Mouse (Mus musculus) neural tube, embryonic 15.5 days (tissue): ENCODE measurements around the gene Dnah9. TPM values are rescaled to one million over a fixed set of nuclear protein-coding genes. Genes with fewer than 3 reads are reported as not detected.

ENCODE experiments used
- ATAC-seq: fragments of 200-750 bp; cut with Nextera tagmentation; 2 replicates; pipeline ENCODE4 v1.8.0; 2017; ENCODE audit warnings: mild to moderate bottlenecking, moderate TSS enrichment, moderate library complexity; ENCODE audit not compliant: low FRiP score
- H3K27ac ChIP-seq: fragments of 300-500 bp; sonication (generic); replicated peaks from 2 replicates; pipeline ENCODE4 v1.5.1; 2015; ENCODE audit warnings: mild to moderate bottlenecking, inconsistent platforms
- H3K27me3 ChIP-seq: fragments of 300-500 bp; sonication (generic); replicated peaks from 2 replicates; pipeline ENCODE4 v1.6.1; 2015; ENCODE audit warnings: inconsistent platforms
- H3K36me3 ChIP-seq: fragments of 300-500 bp; sonication (generic); 2 replicates; pipeline ENCODE4 v1.6.1; 2015; ENCODE audit warnings: inconsistent platforms
- H3K4me1 ChIP-seq: fragments of 300-500 bp; sonication (generic); 2 replicates; pipeline ENCODE4 v1.6.1; 2015; ENCODE audit warnings: inconsistent platforms
- H3K4me2 ChIP-seq: fragments of 300-500 bp; sonication (generic); 2 replicates; pipeline ENCODE4 v1.6.1; 2015; ENCODE audit warnings: inconsistent platforms, mild to moderate bottlenecking, moderate library complexity
- H3K4me3 ChIP-seq: fragments of 300-500 bp; sonication (generic); replicated peaks from 2 replicates; pipeline ENCODE4 v1.5.1; 2015; ENCODE audit warnings: mild to moderate bottlenecking, inconsistent platforms
- H3K9ac ChIP-seq: fragments of 300-500 bp; sonication (generic); replicated peaks from 2 replicates; pipeline ENCODE4 v1.6.1; 2015; ENCODE audit warnings: mild to moderate bottlenecking, inconsistent platforms
- H3K9me3 ChIP-seq: fragments of 300-500 bp; sonication (generic); replicated peaks from 2 replicates; pipeline ENCODE4 v1.6.1; 2016; ENCODE audit warnings: inconsistent platforms
- WGBS: fragments of 180-500 bp; shearing (Covaris S2); methylation state at CpG from one replicate; pipeline ENCODE4 v1.1.7; 2015; ENCODE audit warnings: mixed read lengths; 5-methylcytosine and 5-hydroxymethylcytosine counted together
- polyA plus RNA-seq: library from polyadenylated mRNA; unstranded; fragments of >200 nt; fragmentation: Nextera tagmentation; extraction: Ambion mirVana; gene quantifications from 2 replicates; pipeline ENCODE4 v1.2.1, GENCODE M21; 2015

The Dnah9 gene
- polyA plus RNA-seq, 1 experiment from 2014 or later = 2.5 TPM

DNA sequence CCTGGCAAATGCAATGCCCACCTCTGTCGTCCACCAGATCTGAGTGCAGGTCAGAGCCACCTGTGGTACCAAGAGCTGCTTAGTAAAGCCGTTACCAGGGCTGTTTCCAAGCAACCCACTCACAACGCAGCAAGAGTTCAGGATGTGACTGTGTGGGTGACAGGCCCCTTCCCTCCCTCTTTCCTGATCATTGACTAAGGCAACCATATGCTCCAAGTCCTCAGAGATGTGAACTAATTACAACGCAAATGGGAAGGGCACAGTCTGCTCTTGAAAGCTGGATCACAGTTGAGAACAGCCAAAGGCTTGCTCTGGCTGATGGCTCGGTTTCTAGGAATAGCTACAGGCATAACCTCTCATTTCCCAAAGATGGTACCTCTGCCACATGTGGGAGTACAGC is 95.4 kb downstream of the Dnah9 start:
- no peak for ATAC-seq
- Histone ChIP-seq H3K27me3 (no peaks in the 10 kb centered on the region), H3K9me3 (no peaks in the 10 kb centered on the region), H3K36me3 (no peaks in the 10 kb centered on the region), H3K4me3 (no peak overlapping the region), H3K4me2 (no peak overlapping the region), H3K27ac (no peak overlapping the region), H3K9ac (no peak overlapping the region), H3K4me1 (no peaks in the 10 kb centered on the region)
- 75% methylated on average over 5 of the region's 5 CpGs for WGBS

DNA sequence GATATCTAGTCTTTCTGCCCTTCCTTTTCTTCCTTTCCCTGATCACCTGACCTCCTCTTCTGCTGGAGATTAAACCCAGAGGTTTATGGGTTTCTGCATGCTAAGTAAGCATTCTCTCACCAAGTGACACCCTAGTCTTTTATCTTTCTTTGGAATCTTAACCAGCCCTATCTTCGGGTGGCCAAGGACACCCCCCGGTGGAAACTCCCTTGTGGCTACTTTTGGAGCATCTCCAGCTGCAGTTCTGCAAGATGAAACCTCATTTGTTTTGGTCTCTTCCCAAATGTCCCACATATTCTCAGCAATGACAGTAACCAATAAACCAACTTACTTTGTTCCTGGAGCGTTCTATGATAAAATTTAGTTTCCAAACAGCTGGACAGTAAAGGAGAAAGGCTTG is 109.4 kb downstream of the Dnah9 start:
- WGBS = 69% methylated on average over 3 of the region's 3 CpGs
- Histone ChIP-seq H3K4me1 (peaks cover 8% of the 10 kb centered on the region; the same call in 1 of the 2 replicates), H3K9me3 (no peaks in the 10 kb centered on the region), H3K4me3 (no peak overlapping the region), H3K27me3 (no peaks in the 10 kb centered on the region), H3K36me3 (no peaks in the 10 kb centered on the region), H3K9ac (no peak overlapping the region), H3K4me2 (no peak overlapping the region), H3K27ac (no peak overlapping the region)
- no peak for ATAC-seq

DNA sequence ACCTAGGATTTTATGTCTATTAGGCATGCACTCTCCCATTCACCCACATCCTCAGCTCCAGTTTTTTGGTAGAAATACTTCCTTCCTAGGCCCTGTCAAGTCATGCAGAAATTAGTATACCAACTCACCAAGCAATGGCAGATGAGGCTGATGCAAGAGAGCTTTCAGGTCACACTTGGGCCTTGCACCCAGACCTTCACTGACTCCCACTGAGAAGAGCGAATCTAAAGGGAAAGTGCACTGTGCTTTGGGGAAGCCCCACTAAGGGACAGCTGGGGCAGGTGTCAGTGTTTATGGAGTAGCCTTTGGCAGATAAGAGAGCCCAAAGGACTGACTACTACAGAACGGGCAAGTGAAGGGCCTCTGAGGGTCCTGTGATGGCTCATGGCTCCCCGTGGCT is 117.1 kb downstream of the Dnah9 start:
- no peaks in the 10 kb centered on the region for H3K27me3 ChIP-seq
- H3K9me3 ChIP-seq = no peaks in the 10 kb centered on the region
- H3K4me2 ChIP-seq = no peak overlapping the region
- H3K27ac ChIP-seq = no peak overlapping the region
- peaks cover 9% of the 10 kb centered on the region for H3K4me1 ChIP-seq
- 89% methylated on average over 3 of the region's 3 CpGs for WGBS
- no peaks in the 10 kb centered on the region for H3K36me3 ChIP-seq
- H3K4me3 ChIP-seq = no peak overlapping the region
- no peak for ATAC-seq
- H3K9ac ChIP-seq = no peak overlapping the region

DNA sequence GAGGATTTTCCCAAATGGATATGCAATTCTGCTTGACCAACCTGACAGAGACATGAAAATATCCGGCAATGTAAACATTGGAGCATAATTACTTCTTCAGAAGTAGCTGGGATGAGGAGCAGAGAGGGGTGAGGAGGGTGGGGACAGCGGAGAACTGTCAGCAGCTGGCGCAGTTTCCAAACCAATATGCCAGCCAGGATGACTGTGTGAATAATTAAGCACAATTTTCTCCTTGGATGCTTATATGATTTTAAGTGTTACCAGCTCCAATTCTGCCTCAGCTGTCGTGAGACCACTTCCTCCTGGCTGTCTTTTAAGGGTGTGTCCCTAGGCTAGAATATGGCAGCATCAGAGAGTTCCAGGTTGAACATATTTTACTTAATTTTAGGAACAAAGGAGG is 119.2 kb downstream of the Dnah9 start:
- no peaks in the 10 kb centered on the region for H3K9me3 ChIP-seq
- ATAC-seq = no peak
- no peak overlapping the region for H3K4me2 ChIP-seq
- no peaks in the 10 kb centered on the region for H3K27me3 ChIP-seq
- no peak overlapping the region for H3K27ac ChIP-seq
- peaks cover 14% of the 10 kb centered on the region for H3K4me1 ChIP-seq
- WGBS = 64% methylated on average over 4 of the region's 4 CpGs
- H3K9ac ChIP-seq = no peak overlapping the region
- H3K36me3 ChIP-seq = no peaks in the 10 kb centered on the region
- H3K4me3 ChIP-seq = no peak overlapping the region

DNA sequence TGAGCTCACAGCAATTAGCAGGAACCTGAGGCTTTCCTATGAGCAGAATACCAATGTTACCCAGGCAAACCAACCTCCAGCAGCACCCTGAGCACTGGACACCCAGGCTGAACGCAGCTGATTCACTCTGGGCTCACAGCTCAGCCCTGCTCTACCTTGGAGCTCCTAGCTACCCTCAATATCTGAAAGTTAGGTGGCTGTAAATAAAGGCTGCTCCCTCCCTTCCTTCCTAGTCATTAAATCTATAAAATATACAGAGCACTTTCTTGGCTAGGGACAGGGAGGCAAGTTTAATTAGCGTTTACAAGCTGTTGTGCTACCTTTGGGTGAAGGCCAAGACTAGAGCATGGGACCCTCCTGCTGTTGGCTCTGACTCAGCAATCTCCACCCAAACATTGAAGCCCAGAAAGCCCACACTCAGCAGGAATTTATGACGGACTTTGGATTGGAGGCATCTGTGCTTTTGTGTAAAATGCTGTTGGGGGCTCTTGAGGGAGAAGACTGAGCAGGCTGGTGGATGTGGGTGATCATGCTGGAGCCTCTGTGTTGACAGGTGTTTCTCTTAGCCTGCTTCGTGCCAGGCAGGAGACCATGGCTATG is 121.7 kb downstream of the Dnah9 start:
- Histone ChIP-seq H3K9ac (no peak overlapping the region), H3K4me1 (peaks cover 14% of the 10 kb centered on the region), H3K9me3 (no peaks in the 10 kb centered on the region), H3K27ac (peak overlapping the region; percentile 37; the same call in 1 of the 2 replicates), H3K27me3 (no peaks in the 10 kb centered on the region), H3K36me3 (no peaks in the 10 kb centered on the region), H3K4me2 (no peak overlapping the region), H3K4me3 (no peak overlapping the region)
- peak; percentile 57; the same call in 1 of the 2 replicates for ATAC-seq
- 33% methylated on average over 4 of the region's 4 CpGs for WGBS

DNA sequence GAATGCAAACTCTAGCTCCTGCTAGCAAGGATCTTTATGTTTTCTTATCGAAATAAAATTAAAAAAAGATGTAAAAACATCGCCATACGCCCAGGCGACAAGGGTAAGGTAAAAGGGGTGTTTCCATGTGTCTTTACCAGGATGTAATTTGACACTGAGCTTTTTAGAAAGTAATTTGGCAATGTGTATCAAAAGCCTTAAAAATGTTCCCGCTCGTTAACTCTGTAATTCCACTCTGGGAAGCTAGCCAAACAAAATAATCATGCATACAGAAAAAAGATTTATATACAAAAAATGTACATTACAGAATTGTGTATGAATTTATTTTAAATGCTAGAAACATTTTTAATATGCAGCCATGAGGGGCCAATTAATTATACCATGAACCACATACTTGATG is 124.7 kb downstream of the Dnah9 start:
- ATAC-seq = no peak
- Histone ChIP-seq H3K9ac (no peak overlapping the region), H3K27ac (no peak overlapping the region), H3K4me3 (no peak overlapping the region), H3K9me3 (no peaks in the 10 kb centered on the region), H3K27me3 (no peaks in the 10 kb centered on the region), H3K36me3 (no peaks in the 10 kb centered on the region), H3K4me1 (peaks cover 14% of the 10 kb centered on the region), H3K4me2 (no peak overlapping the region)
- WGBS = 55% methylated on average over 6 of the region's 6 CpGs

DNA sequence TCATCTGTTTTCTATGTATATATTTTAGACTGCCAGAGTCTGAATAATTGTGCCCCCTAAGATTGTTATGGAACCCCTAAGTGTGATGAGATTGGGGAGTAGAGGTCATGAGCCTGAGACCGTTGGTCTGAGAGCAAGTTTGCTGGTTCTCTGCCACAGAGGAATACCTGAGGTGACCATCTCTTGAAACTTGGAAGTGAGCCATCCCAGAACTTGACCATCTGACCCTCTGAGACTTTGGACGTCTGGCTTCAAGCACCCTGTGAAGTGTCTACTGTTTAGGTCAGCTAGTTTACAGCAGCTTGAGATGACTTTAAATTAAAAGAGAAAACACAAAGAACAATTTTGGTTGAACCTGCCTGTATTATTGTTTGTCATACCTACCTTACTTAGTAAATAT is 125.8 kb downstream of the Dnah9 start:
- Histone ChIP-seq H3K4me3 (no peak overlapping the region), H3K4me1 (peaks cover 14% of the 10 kb centered on the region), H3K27ac (no peak overlapping the region), H3K9ac (no peak overlapping the region), H3K27me3 (no peaks in the 10 kb centered on the region), H3K4me2 (no peak overlapping the region), H3K9me3 (no peaks in the 10 kb centered on the region), H3K36me3 (no peaks in the 10 kb centered on the region)
- WGBS = 83% methylated on average over 2 of the region's 2 CpGs
- no peak for ATAC-seq

DNA sequence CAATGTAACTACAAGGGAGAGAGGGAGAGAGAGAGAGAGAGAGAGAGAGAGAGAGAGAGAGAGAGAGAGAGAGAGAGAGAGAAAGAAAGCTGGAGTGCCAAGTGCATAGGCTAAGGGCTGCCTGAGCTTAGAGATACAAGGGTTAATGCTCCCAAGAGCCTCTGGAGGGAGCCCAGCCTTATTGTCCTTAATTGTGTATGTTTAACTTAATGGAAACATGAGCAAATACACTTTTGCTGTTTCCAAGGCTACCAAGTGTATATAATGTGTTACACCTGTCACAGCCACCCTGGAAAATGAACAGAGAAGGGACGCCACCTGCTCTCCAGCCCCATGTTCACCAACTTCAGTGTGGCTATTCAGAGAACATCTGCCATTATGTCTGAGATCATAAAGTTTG is 142.6 kb downstream of the Dnah9 start:
- WGBS = 57% methylated on average over 1 of the region's 1 CpGs
- H3K4me1 ChIP-seq = no peaks in the 10 kb centered on the region
- no peak for ATAC-seq
- no peaks in the 10 kb centered on the region for H3K27me3 ChIP-seq
- no peak overlapping the region for H3K9ac ChIP-seq
- no peak overlapping the region for H3K4me2 ChIP-seq
- H3K9me3 ChIP-seq = no peaks in the 10 kb centered on the region
- no peak overlapping the region for H3K4me3 ChIP-seq
- H3K27ac ChIP-seq = no peak overlapping the region
- no peaks in the 10 kb centered on the region for H3K36me3 ChIP-seq

DNA sequence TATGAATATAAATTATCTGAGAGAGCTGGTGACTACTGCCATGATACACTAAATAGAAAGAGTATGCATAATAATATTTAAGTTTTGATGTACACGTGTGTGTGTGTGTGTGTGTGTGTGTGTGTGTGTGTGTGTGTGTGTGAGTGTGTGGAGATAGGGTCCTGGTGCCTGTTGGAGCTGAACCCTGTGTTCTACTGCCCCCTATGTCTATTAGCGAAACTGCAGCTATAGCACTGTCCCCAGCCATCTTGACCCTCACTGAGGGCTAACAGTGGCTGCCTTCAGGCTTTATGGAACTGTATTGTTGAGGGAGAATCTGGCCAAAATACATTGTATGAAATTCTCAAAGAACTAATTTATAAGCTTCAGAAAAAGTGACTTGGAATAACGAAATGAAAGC is 192.5 kb downstream of the Dnah9 start:
- no peak for ATAC-seq
- no peak overlapping the region for H3K27ac ChIP-seq
- H3K9me3 ChIP-seq = no peaks in the 10 kb centered on the region
- 73% methylated on average over 3 of the region's 3 CpGs for WGBS
- H3K9ac ChIP-seq = no peak overlapping the region
- no peaks in the 10 kb centered on the region for H3K4me1 ChIP-seq
- H3K27me3 ChIP-seq = no peaks in the 10 kb centered on the region
- no peak overlapping the region for H3K4me2 ChIP-seq
- H3K4me3 ChIP-seq = no peak overlapping the region
- H3K36me3 ChIP-seq = no peaks in the 10 kb centered on the region

DNA sequence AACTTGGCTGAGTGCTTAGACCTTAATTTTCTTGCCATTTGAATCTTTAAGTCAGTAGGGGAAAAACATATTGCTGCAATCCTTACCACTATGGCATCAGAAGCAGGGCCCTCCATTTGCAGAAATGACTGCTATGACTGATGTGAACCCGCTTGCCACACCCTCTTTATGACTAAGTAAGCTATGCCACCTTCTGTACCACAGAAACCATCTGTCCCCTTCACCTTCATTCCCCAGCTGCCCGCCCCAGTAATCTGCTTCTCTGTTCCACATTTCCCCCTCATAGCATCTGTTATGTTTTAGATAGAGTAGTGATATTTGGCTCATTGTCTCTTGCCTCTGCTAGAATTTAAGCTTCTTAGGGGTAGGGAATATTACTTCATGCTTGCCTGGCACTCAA is 237.6 kb downstream of the Dnah9 start:
- Histone ChIP-seq H3K4me1 (peaks cover 10% of the 10 kb centered on the region), H3K9me3 (no peaks in the 10 kb centered on the region), H3K4me2 (no peak overlapping the region), H3K9ac (no peak overlapping the region), H3K4me3 (no peak overlapping the region), H3K27ac (no peak overlapping the region), H3K36me3 (no peaks in the 10 kb centered on the region), H3K27me3 (no peaks in the 10 kb centered on the region)
- ATAC-seq = no peak
- WGBS = 85% methylated on average over 2 of the region's 2 CpGs

DNA sequence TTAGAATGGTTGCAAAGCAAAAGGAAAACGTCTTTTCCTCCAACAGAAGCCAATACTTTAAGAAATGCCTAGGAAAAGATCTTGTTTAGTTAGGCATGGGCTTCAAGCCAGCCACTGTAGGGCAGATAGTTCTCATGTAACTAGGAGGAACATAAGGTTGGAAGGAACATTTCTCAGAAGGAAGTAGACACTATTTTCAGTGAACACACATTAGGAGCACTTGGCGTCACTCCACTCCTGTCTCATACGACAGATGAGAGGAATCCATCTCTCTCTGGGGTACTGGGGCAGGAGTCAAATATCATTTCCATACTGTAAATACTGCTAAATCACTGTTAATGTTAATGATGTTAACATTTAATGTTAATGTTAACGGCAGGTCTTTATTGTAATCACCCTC is 238.0 kb downstream of the Dnah9 start:
- no peak overlapping the region for H3K27ac ChIP-seq
- WGBS = 66% methylated on average over 4 of the region's 4 CpGs

DNA sequence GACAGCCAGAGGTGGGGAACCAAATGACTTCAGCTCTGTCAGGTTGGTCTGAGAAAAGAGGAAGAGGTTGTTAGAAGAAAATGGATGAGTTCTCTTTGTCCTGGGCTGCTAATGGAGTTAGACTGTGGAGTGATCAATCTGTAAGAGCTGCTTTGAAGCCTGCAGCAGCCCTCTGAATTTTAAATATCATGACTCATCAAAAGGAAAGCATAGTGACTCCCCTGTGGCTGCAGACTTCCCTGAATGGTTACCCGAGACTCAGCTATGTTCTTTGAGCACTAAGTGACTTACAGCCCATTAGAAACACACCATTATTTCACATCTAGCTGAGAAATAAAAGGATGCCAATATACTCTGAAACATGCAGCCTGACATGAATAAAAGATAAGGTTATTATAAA is 240.4 kb downstream of the Dnah9 start:
- no peak overlapping the region for H3K4me2 ChIP-seq
- 0 out of 2 replicates have a peak overlapping the region, but pooled peaks have one; percentile 46 for H3K27ac ChIP-seq
- H3K4me1 ChIP-seq = peaks cover 10% of the 10 kb centered on the region
- WGBS = 14% methylated on average over 1 of the region's 1 CpGs
- H3K4me3 ChIP-seq = no peak overlapping the region
- ATAC-seq = no peak
- H3K27me3 ChIP-seq = no peaks in the 10 kb centered on the region
- H3K36me3 ChIP-seq = no peaks in the 10 kb centered on the region
- H3K9me3 ChIP-seq = no peaks in the 10 kb centered on the region
- no peak overlapping the region for H3K9ac ChIP-seq

More for the DNA sequence above, 238.0 kb downstream of the Dnah9 start:
- no peak overlapping the region for H3K4me3 ChIP-seq
- no peaks in the 10 kb centered on the region for H3K9me3 ChIP-seq
- ATAC-seq = no peak
- H3K36me3 ChIP-seq = no peaks in the 10 kb centered on the region
- H3K9ac ChIP-seq = no peak overlapping the region
- H3K4me2 ChIP-seq = no peak overlapping the region
- H3K4me1 ChIP-seq = peaks cover 10% of the 10 kb centered on the region
- H3K27me3 ChIP-seq = no peaks in the 10 kb centered on the region
